In genomic region chr14:72983456-72983855, GRCm38 (mm10) we compare ENCODE assay signal across 8 mouse cellular contexts.
DNase-seq lines count a peak whose midpoint lies in the region; ATAC-seq lines count a peak whose summit lies in the region.

No protein-coding gene starts in this region.

- peak overlapping the region; percentile 48 for H3K4me2 ChIP-seq in embryonic facial prominence, embryonic 13.5 days
- H3K4me2 ChIP-seq in limb, embryonic 12.5 days = peak overlapping the region; percentile 35
- peak overlapping the region; percentile 49 for H3K4me2 ChIP-seq in midbrain, embryonic 15.5 days

- H3K27me3 ChIP-seq in embryonic facial prominence, embryonic 13.5 days = no peaks in the 10 kb centered on the region
- H3K27me3 ChIP-seq in limb, embryonic 12.5 days = no peaks in the 10 kb centered on the region
- no peaks in the 10 kb centered on the region for H3K27me3 ChIP-seq in midbrain, embryonic 15.5 days (replicated peaks)

- ATAC-seq in embryonic facial prominence, embryonic 13.5 days (ENCODE audit: insufficient number of reproducible peaks, insufficient read depth, low FRiP score, low TSS enrichment, low read depth) = no peak
- ATAC-seq in limb, embryonic 12.5 days (ENCODE audit: insufficient number of reproducible peaks, insufficient read depth, low FRiP score, low TSS enrichment, low read depth) = no peak
- ATAC-seq in midbrain, embryonic 15.5 days (replicated peaks) = peak; percentile 93

- H3K4me1 ChIP-seq in embryonic facial prominence, embryonic 13.5 days = no peaks in the 10 kb centered on the region
- no peaks in the 10 kb centered on the region for H3K4me1 ChIP-seq in limb, embryonic 12.5 days (replicated peaks)
- peaks cover 13% of the 10 kb centered on the region for H3K4me1 ChIP-seq in midbrain, embryonic 15.5 days

- H3K9me3 ChIP-seq in embryonic facial prominence, embryonic 13.5 days = no peaks in the 10 kb centered on the region
- no peaks in the 10 kb centered on the region for H3K9me3 ChIP-seq in limb, embryonic 12.5 days
- H3K9me3 ChIP-seq in midbrain, embryonic 15.5 days = no peaks in the 10 kb centered on the region

- H3K9ac ChIP-seq in embryonic facial prominence, embryonic 13.5 days = no peak overlapping the region
- H3K9ac ChIP-seq in limb, embryonic 12.5 days (replicated peaks) = no peak overlapping the region
- H3K9ac ChIP-seq in midbrain, embryonic 15.5 days = no peak overlapping the region

- H3K36me3 ChIP-seq in embryonic facial prominence, embryonic 13.5 days = no peaks in the 10 kb centered on the region
- no peaks in the 10 kb centered on the region for H3K36me3 ChIP-seq in limb, embryonic 12.5 days
- no peaks in the 10 kb centered on the region for H3K36me3 ChIP-seq in midbrain, embryonic 15.5 days (replicated peaks)

- DNase-seq in 416B (ENCODE audit: low read depth) = peak; percentile 79
- DNase-seq in adrenal gland, postnatal 36 days = peak; percentile 88 to 89
- DNase-seq in heart, adult 8-10 months (ENCODE audit: low spot score) = peak; percentile 87
- DNase-seq in kidney, adult 8-10 months = peak; percentile 73 to 80
- DNase-seq in spleen, postnatal 10 days (ENCODE audit: low spot score in 2 of 2) = peak; percentile 28 to 68

- WGBS in embryonic facial prominence, embryonic 13.5 days = 10% methylated on average over 11 of the region's 11 CpGs
- WGBS in limb, embryonic 12.5 days = 15% methylated on average over 11 of the region's 11 CpGs
- 6% methylated on average over 11 of the region's 11 CpGs for WGBS in midbrain, embryonic 15.5 days

- H3K4me3 ChIP-seq in embryonic facial prominence, embryonic 13.5 days = peak overlapping the region; percentile 16; the same call in 1 of the 2 replicates
- no peak overlapping the region for H3K4me3 ChIP-seq in limb, embryonic 12.5 days (replicated peaks)
- H3K4me3 ChIP-seq in midbrain, embryonic 15.5 days = peak overlapping the region; percentile 21; the same call in 1 of the 2 replicates

- H3K27ac ChIP-seq in embryonic facial prominence, embryonic 13.5 days = no peak overlapping the region
- H3K27ac ChIP-seq in limb, embryonic 12.5 days = no peak overlapping the region
- peak overlapping the region; percentile 63 for H3K27ac ChIP-seq in midbrain, embryonic 15.5 days
